Mouse (Mus musculus) liver, embryonic 14.5 days (tissue): Measurements from ENCODE around the gene Polr2c.

Experiments
- CTCF ChIP-seq: IDR thresholded peaks from 2 replicates; pipeline ENCODE4 v1.5.1; 2016; ENCODE audit warnings: antibody characterized with exemption, low read depth, control low read depth
- EP300 ChIP-seq: IDR thresholded peaks from 2 replicates; pipeline ENCODE4 v1.6.1; 2016; ENCODE audit warnings: antibody characterized with exemption, low read depth

DNA sequence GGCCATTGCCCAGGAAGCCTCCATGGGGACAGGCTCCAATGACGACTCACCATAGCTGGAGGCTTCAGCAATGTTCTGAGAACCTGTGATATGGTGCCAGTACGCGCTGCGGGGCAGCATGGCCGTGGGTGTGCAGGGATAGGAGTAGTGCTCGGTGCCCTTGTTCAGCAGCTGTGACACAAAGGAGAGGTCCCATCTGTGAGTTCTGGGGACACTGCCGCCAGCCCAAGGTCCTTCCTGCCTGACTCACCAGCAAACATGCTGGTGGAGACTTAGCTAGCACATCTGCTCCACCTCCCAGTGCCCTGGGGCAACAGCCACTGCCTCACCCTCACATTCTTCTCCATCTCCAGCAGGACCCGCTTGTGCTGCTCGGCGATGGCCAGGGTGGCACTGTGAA, 8.0 kb downstream of the Polr2c start:
- no peak for TF ChIP-seq CTCF
- TF ChIP-seq EP300 = no peak
